Mouse (Mus musculus): ENCODE measurements around the gene Efs.

- TF ChIP-seq CTCF (IDR thresholded peaks at IDR 0.05; ENCODE audit: borderline replicate concordance, control insufficient read depth, extremely low read depth, insufficient read depth, low read length, poor library complexity), result no peak
- TF ChIP-seq POLR2A (IDR thresholded peaks at IDR 0.05; ENCODE audit: control insufficient read depth, extremely low read depth, insufficient read depth, low read length, poor library complexity), result no peak
Measured at GRCm38 (mm10) chr14:54903641-54904040, 22.3 kb downstream of the Efs start.
